In the genomic region with DNA sequence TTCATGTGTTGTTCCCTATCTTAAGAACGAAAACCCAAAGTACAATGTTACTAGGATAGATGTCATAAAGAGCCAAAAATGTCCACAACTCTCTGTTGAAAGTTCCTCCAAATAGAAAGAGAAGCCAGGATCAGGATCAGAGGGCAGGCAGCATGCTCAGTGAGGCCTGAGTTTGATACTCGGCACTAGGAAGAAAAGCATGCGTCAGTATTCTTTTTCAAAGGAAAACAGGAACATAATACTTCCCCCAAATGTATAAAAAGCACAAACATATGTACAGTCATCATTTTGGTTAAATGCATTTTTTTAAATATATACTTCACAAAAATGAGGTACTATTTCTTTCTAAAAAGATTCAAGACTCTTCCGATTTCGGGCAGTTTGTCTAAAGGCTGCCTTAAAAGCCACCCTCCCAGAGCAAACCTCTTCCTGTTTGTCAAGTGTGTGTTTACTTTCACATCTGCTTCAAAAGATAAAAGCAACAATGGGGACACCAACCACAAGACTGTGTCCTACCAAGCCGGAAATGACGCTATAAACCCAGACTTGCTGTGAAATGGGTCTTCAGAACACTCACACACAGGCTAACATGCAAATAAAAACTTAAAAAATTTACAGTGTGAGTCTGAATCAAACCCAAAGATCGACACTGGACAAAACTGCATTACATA, we compare ENCODE assay signal across 8 mouse cellular contexts. TPM values are rescaled to one million over a fixed set of nuclear protein-coding genes. Genes with fewer than 3 reads are reported as not detected.
DNase-seq lines count a peak whose midpoint lies in the region; ATAC-seq and TF ChIP-seq lines count a peak whose summit lies in the region.

No protein-coding gene starts in this region.

- DNase-seq in layer of hippocampus, adult 11-12 months (ENCODE audit: low spot score), result peak; percentile 35
- DNase-seq in layer of hippocampus, postnatal 10 days (ENCODE audit: low spot score in 2 of 2), result no peak
- DNase-seq in stomach, postnatal 0 days (ENCODE audit: low spot score), result no peak
- DNase-seq in embryo, embryonic 10 days (ENCODE audit: low spot score), result no peak
- DNase-seq in urinary bladder, postnatal 10 days (ENCODE audit: low spot score), result no peak

- H3K27ac ChIP-seq in brown adipose tissue, adult 24 weeks (replicated peaks; ENCODE audit: low read depth, low read length), result peak overlapping the region; percentile 81
- peak overlapping the region; percentile 86 for H3K27ac ChIP-seq in liver, embryonic 15.5 days (replicated peaks)
- H3K27ac ChIP-seq in stomach, postnatal 0 days (replicated peaks), result peak overlapping the region; percentile 45; the same call in 1 of the 2 replicates
- no peak overlapping the region for H3K27ac ChIP-seq in midbrain, embryonic 16.5 days (ENCODE audit: low read length)

- ATAC-seq in liver, embryonic 15.5 days (ENCODE audit: insufficient read depth), result peak; percentile 79
- ATAC-seq in stomach, postnatal 0 days (ENCODE audit: low FRiP score, low TSS enrichment), result no peak
- ATAC-seq in midbrain, embryonic 16.5 days, result no peak

- H3K27me3 ChIP-seq in liver, embryonic 15.5 days, result no peaks in the 10 kb centered on the region
- H3K27me3 ChIP-seq in stomach, postnatal 0 days (ENCODE audit: control insufficient read depth, insufficient read depth, low read length), result no peaks in the 10 kb centered on the region
- no peaks in the 10 kb centered on the region for H3K27me3 ChIP-seq in midbrain, embryonic 16.5 days (ENCODE audit: control insufficient read depth, insufficient read depth, low read depth, low read length)

- H3K4me2 ChIP-seq in liver, embryonic 15.5 days, result peak overlapping the region; percentile 55
- H3K4me2 ChIP-seq in stomach, postnatal 0 days (replicated peaks; ENCODE audit: low read depth), result no peak overlapping the region
- no peak overlapping the region for H3K4me2 ChIP-seq in midbrain, embryonic 16.5 days (ENCODE audit: low read length)

- H3K9me3 ChIP-seq in liver, embryonic 15.5 days (replicated peaks), result no peaks in the 10 kb centered on the region
- no peaks in the 10 kb centered on the region for H3K9me3 ChIP-seq in stomach, postnatal 0 days (ENCODE audit: control insufficient read depth, low read length)
- H3K9me3 ChIP-seq in midbrain, embryonic 16.5 days (replicated peaks; ENCODE audit: control insufficient read depth, low read length, poor library complexity, severe bottlenecking), result no peaks in the 10 kb centered on the region

- WGBS in liver, embryonic 15.5 days (ENCODE audit: insufficient replicate concordance), result 13% methylated on average over 8 of the region's 8 CpGs
- WGBS in stomach, postnatal 0 days, result 67% methylated on average over 8 of the region's 8 CpGs
- WGBS in midbrain, embryonic 16.5 days, result 92% methylated on average over 8 of the region's 8 CpGs

- peaks cover 14% of the 10 kb centered on the region for H3K4me1 ChIP-seq in brown adipose tissue, adult 24 weeks (ENCODE audit: control insufficient read depth, insufficient read depth, insufficient read length, low read length)
- peaks cover 87% of the 10 kb centered on the region for H3K4me1 ChIP-seq in liver, embryonic 15.5 days (replicated peaks)
- no peaks in the 10 kb centered on the region; the same call in 1 of the 2 replicates for H3K4me1 ChIP-seq in stomach, postnatal 0 days (replicated peaks; ENCODE audit: control insufficient read depth, insufficient read depth)
- peaks cover 20% of the 10 kb centered on the region for H3K4me1 ChIP-seq in midbrain, embryonic 16.5 days (ENCODE audit: control insufficient read depth, insufficient read depth, low read length)

- peaks cover 51% of the 10 kb centered on the region for H3K36me3 ChIP-seq in liver, embryonic 15.5 days (replicated peaks)
- H3K36me3 ChIP-seq in stomach, postnatal 0 days (ENCODE audit: control insufficient read depth, insufficient read depth, low read length), result no peaks in the 10 kb centered on the region
- H3K36me3 ChIP-seq in midbrain, embryonic 16.5 days (ENCODE audit: control insufficient read depth, insufficient read depth, low read length), result no peaks in the 10 kb centered on the region

- TF ChIP-seq EP300 in stomach, postnatal 0 days (optimal IDR thresholded peaks at IDR 0.05), result no peak

- no peak for TF ChIP-seq CTCF in stomach, postnatal 0 days (IDR thresholded peaks at IDR 0.05; ENCODE audit: low read depth)

- H3K4me3 ChIP-seq in brown adipose tissue, adult 24 weeks (ENCODE audit: insufficient read depth, low read depth, low read length), result no peak overlapping the region
- peak overlapping the region; percentile 15; the same call in 1 of the 2 replicates for H3K4me3 ChIP-seq in liver, embryonic 15.5 days (replicated peaks)
- H3K4me3 ChIP-seq in stomach, postnatal 0 days (ENCODE audit: low read depth, low read length), result no peak overlapping the region
- no peak overlapping the region for H3K4me3 ChIP-seq in midbrain, embryonic 16.5 days (ENCODE audit: low read depth, low read length)

- peak overlapping the region; percentile 32; the same call in 1 of the 2 replicates for H3K9ac ChIP-seq in liver, embryonic 15.5 days
- H3K9ac ChIP-seq in stomach, postnatal 0 days (ENCODE audit: low read length), result no peak overlapping the region
- no peak overlapping the region for H3K9ac ChIP-seq in midbrain, embryonic 16.5 days (ENCODE audit: low read depth, low read length)

RNA-seq across cellular contexts. Expression of a gene that starts 34.4 kb away (rescaled TPM):
- total RNA-seq in layer of hippocampus, postnatal 10 days (2021), result not detected
- polyA plus RNA-seq in brown adipose tissue, adult 24 weeks (2012; ENCODE audit: insufficient read depth, insufficient read length, missing spikeins), result not detected in 2 replicates
- polyA plus RNA-seq in liver, embryonic 15.5 days (2015; fragmentation: Nextera tagmentation; extraction: Ambion mirVana), result 0.43 and 0.46 TPM in 2 replicates
- 0.12 TPM in 1 of 2 replicates, not detected in the other for polyA plus RNA-seq in stomach, postnatal 0 days (2015; fragmentation: Nextera tagmentation; extraction: Ambion mirVana)
- polyA plus RNA-seq in midbrain, embryonic 16.5 days (2015; fragmentation: Nextera tagmentation; extraction: Ambion mirVana), result not detected in 2 replicates

RNA-seq across cellular contexts. Expression of a gene that starts 35.0 kb away (rescaled TPM):
- total RNA-seq in layer of hippocampus, postnatal 10 days (2021), result 10 to 100 TPM; 30.2 to 33.7 TPM
- 37.1 and 44.1 TPM in 2 replicates for polyA plus RNA-seq in brown adipose tissue, adult 24 weeks (2012; ENCODE audit: insufficient read depth, insufficient read length, missing spikeins)
- polyA plus RNA-seq in liver, embryonic 15.5 days (2015; fragmentation: Nextera tagmentation; extraction: Ambion mirVana), result 181 and 204 TPM in 2 replicates
- polyA plus RNA-seq in stomach, postnatal 0 days (2015; fragmentation: Nextera tagmentation; extraction: Ambion mirVana), result 24.3 and 26.7 TPM in 2 replicates
- 61.7 and 69.9 TPM in 2 replicates for polyA plus RNA-seq in midbrain, embryonic 16.5 days (2015; fragmentation: Nextera tagmentation; extraction: Ambion mirVana)
